Comparison of ENCODE assay signal across 26 mouse cellular contexts in genomic region chr7:16204791-16205190, GRCm38 (mm10). TPM values are rescaled to one million over a fixed set of nuclear protein-coding genes. Genes with fewer than 3 reads are reported as not detected.
A peak's percentile ranks its signal among the peaks of the same experiment; 100 is the strongest.
DNase-seq lines count a peak whose midpoint lies in the region; ATAC-seq and TF ChIP-seq lines count a peak whose summit lies in the region.
"Had no signal": no experiment of that assay in that cellular context is flagged by ENCODE, and none has a peak within 500 bp of the region (broad histone marks: within the 10 kb centered on the region; RNA-seq: fewer than 3 reads in every experiment).

No protein-coding gene starts in this region.

- H3K27me3 ChIP-seq in megakaryocyte, embryonic 14.5 days (replicated peaks): no peaks in the 10 kb centered on the region
- H3K27me3 ChIP-seq in C2C12 (ENCODE audit: control insufficient read depth, insufficient read depth, insufficient read length): no peaks in the 10 kb centered on the region
- H3K27me3 ChIP-seq: embryonic facial prominence, embryonic 13.5 days; forebrain, embryonic 13.5 days; hindbrain, embryonic 13.5 days; Patski had no signal

- H3K4me3 ChIP-seq in megakaryocyte, embryonic 14.5 days (replicated peaks): peak overlapping the region; percentile 55
- no peak overlapping the region for H3K4me3 ChIP-seq in C2C12 (ENCODE audit: insufficient read depth, poor library complexity, severe bottlenecking)
- no peak overlapping the region for H3K4me3 ChIP-seq in macrophage (ENCODE audit: inconsistent target)
- H3K4me3 ChIP-seq: embryonic facial prominence, embryonic 13.5 days; forebrain, embryonic 13.5 days; gastrocnemius, adult 2 months; hindbrain, embryonic 13.5 days had no signal

- peaks cover 91% of the 10 kb centered on the region for H3K4me1 ChIP-seq in megakaryocyte, embryonic 14.5 days
- H3K4me1 ChIP-seq: embryonic facial prominence, embryonic 13.5 days; forebrain, embryonic 13.5 days; hindbrain, embryonic 13.5 days had no signal

- TF ChIP-seq CTCF in C2C12 (IDR thresholded peaks at IDR 0.05; ENCODE audit: control insufficient read depth, insufficient read depth, insufficient read length): no peak

- no peaks in the 10 kb centered on the region for H3K79me3 ChIP-seq in C2C12 (ENCODE audit: low read depth)

- H3ac ChIP-seq in C2C12 (ENCODE audit: control insufficient read depth, insufficient read length, low read depth): no peak overlapping the region

- intact Hi-C loops in left cerebral cortex, postnatal 10 days (cut with DNase I): no loop called here

- ATAC-seq in megakaryocyte, adult 5-6 weeks (ENCODE audit: poor library complexity, severe bottlenecking): no peak
- ATAC-seq in CD4-positive, CD25-positive, alpha-beta regulatory T cell, adult 4 months: peak; percentile 30
- ATAC-seq: forebrain, embryonic 13.5 days; inflammation-experienced regulatory T-cells, adult 6 months; Patski had no signal

- DNase-seq in left cerebral cortex, postnatal 10 days (ENCODE audit: extremely low spot score in 1 of 2, low spot score in 2 of 2): no peak
- no peak for DNase-seq in embryo, embryonic 10.5 days (ENCODE audit: low spot score)
- DNase-seq: adrenal gland, adult 2 months; cerebellum, adult 18-20 months; cerebellum, postnatal 14 days; embryo, embryonic 11 days; gastrocnemius, adult 2 months; heart, postnatal 36 days; kidney, postnatal 4 days; lung, embryonic 14.5 days; right cerebral cortex, adult 18-20 months; right cerebral cortex, postnatal 4 days; thymus, postnatal 14 days had no signal

- no peaks in the 10 kb centered on the region for H3K9me3 ChIP-seq in megakaryocyte, embryonic 14.5 days
- H3K9me3 ChIP-seq: embryonic facial prominence, embryonic 13.5 days; forebrain, embryonic 13.5 days; G1E; hindbrain, embryonic 13.5 days had no signal

- no peaks in the 10 kb centered on the region for H3K79me2 ChIP-seq in C2C12 (ENCODE audit: control insufficient read depth, insufficient read depth)
- H3K79me2 ChIP-seq in macrophage (ENCODE audit: inconsistent target): no peaks in the 10 kb centered on the region

- peak overlapping the region; percentile 100 for H3K27ac ChIP-seq in macrophage
- H3K27ac ChIP-seq: embryonic facial prominence, embryonic 13.5 days; forebrain, embryonic 13.5 days; gastrocnemius, adult 2 months; hindbrain, embryonic 13.5 days; liver, embryonic 14.5 days had no signal

- 62% methylated on average over 9 of the region's 9 CpGs for WGBS in macrophage (ENCODE audit: missing documents)

- H3K36me3 ChIP-seq in megakaryocyte, embryonic 14.5 days (replicated peaks; ENCODE audit: low read length): peaks cover 82% of the 10 kb centered on the region
- H3K36me3 ChIP-seq in C2C12 (ENCODE audit: control insufficient read depth, insufficient read depth): no peaks in the 10 kb centered on the region
- peaks cover 45% of the 10 kb centered on the region for H3K36me3 ChIP-seq in macrophage (ENCODE audit: inconsistent target)

TF ChIP-seq in C2C12, 6 proteins besides CTCF, POLR2A, EP300 and RAD21:
- TF ChIP-seq FOSL1 (IDR thresholded peaks at IDR 0.05; ENCODE audit: insufficient read depth, low read length, poor library complexity, severe bottlenecking) (no peak), MYOD1 (IDR thresholded peaks at IDR 0.05; ENCODE audit: control insufficient read depth, insufficient read length, low read depth) (peak; percentile 32)

RNA-seq across cellular contexts. Expression of gene Dhx34, which starts 17.0 kb away (rescaled TPM):
- polyA plus RNA-seq in megakaryocyte, embryonic 14.5 days (2012; ENCODE audit: insufficient read depth, low replicate concordance): 29.7 and 75.4 TPM in 2 replicates
- 8.5 and 9.5 TPM in 2 replicates for total RNA-seq in megakaryocyte, adult 5-6 weeks (2015)
- total RNA-seq in megakaryocyte, adult 5-6 weeks (2017): 7.5 and 8.3 TPM in 2 replicates
- polyA plus RNA-seq in C2C12 (2012; fragmentation: generic; extraction: Trizol) (14.4 TPM), macrophage (2018) (11.6 to 20.4 TPM (median 18.5 TPM) in 3 replicates)
- polyA plus RNA-seq in CD4-positive, CD25-positive, alpha-beta regulatory T cell, adult 4 months (2017; shearing (Covaris generic)): 10 to 100 TPM in 1 of 2 experiments, 1 to 10 TPM in 1; 9.3 to 13.7 TPM
- 10 to 100 TPM; 11.2 to 62.8 (median 36.9) TPM for total RNA-seq in macrophage (2018; cell fraction: chromatin; rRNA removed)
- total RNA-seq in macrophage (2018; cell fraction: cytosol; rRNA removed): 10 to 100 TPM; 12.6 to 26.7 (median 21.6) TPM
- 10 to 100 TPM; 12.5 to 46.6 (median 31.2) TPM for total RNA-seq in macrophage (2018; cell fraction: nucleus; rRNA removed)
- total RNA-seq in left cerebral cortex, postnatal 10 days (2021): 10 to 100 TPM; 10.3 to 10.5 TPM

RNA-seq across cellular contexts. Expression of gene Meis3, which starts 29.9 kb away (rescaled TPM):
- 1.4 TPM in 1 of 2 replicates, not detected in the other for polyA plus RNA-seq in megakaryocyte, embryonic 14.5 days (2012; ENCODE audit: insufficient read depth, low replicate concordance)
- total RNA-seq in megakaryocyte, adult 5-6 weeks (2015): 0.89 and 1.9 TPM in 2 replicates
- total RNA-seq in megakaryocyte, adult 5-6 weeks (2017): not detected in 2 replicates
- polyA plus RNA-seq in C2C12 (2012; fragmentation: generic; extraction: Trizol) (4.5 TPM), macrophage (2018) (10.2 to 15.0 TPM (median 11.2 TPM) in 3 replicates)
- polyA plus RNA-seq in CD4-positive, CD25-positive, alpha-beta regulatory T cell, adult 4 months (2017; shearing (Covaris generic)): 10 to 100 TPM; 23.0 to 26.2 TPM
- 10 to 100 TPM; 15.9 to 54.9 (median 34.3) TPM for total RNA-seq in macrophage (2018; cell fraction: chromatin; rRNA removed)
- 10 to 100 TPM in 11 of 26 experiments, 1 to 10 TPM in 15; 8.0 to 13.0 (median 9.9) TPM for total RNA-seq in macrophage (2018; cell fraction: cytosol; rRNA removed)
- 10 to 100 TPM; 11.4 to 34.0 (median 21.0) TPM for total RNA-seq in macrophage (2018; cell fraction: nucleus; rRNA removed)
- total RNA-seq in left cerebral cortex, postnatal 10 days (2021): 10 to 100 TPM; 42.4 to 46.4 TPM

RNA-seq across cellular contexts. Expression of gene C5ar2, which starts 39.2 kb away (rescaled TPM):
- polyA plus RNA-seq in megakaryocyte, embryonic 14.5 days (2012; ENCODE audit: insufficient read depth, low replicate concordance): 0.04 TPM in 1 of 2 replicates, not detected in the other
- 5.7 and 7.4 TPM in 2 replicates for total RNA-seq in megakaryocyte, adult 5-6 weeks (2015)
- total RNA-seq in megakaryocyte, adult 5-6 weeks (2017): 6.9 and 10.7 TPM in 2 replicates
- polyA plus RNA-seq in C2C12 (2012; fragmentation: generic; extraction: Trizol): not detected
- under 1 TPM in 1 of 2 experiments, not detected in 1; 0.15 TPM for polyA plus RNA-seq in CD4-positive, CD25-positive, alpha-beta regulatory T cell, adult 4 months (2017; shearing (Covaris generic))
- total RNA-seq in macrophage (2018; cell fraction: chromatin; rRNA removed): 1 to 10 TPM; 1.3 to 9.4 (median 4.6) TPM
- 1 to 10 TPM; 2.3 to 7.1 (median 4.2) TPM for total RNA-seq in macrophage (2018; cell fraction: cytosol; rRNA removed)
- total RNA-seq in macrophage (2018; cell fraction: nucleus; rRNA removed): 10 to 100 TPM in 8 of 26 experiments, 1 to 10 TPM in 18; 4.5 to 18.7 (median 8.2) TPM
- polyA plus RNA-seq in macrophage (2018): 5.3 to 5.8 TPM (median 5.7 TPM) in 3 replicates
- total RNA-seq in left cerebral cortex, postnatal 10 days (2021): under 1 TPM; 0.53 to 0.79 TPM
- polyA plus RNA-seq: neural tube, embryonic 11.5 days; Patski had no signal

RNA-seq across cellular contexts. Expression of gene C5ar1, which starts 54.5 kb away (rescaled TPM):
- 2.0 and 6.6 TPM in 2 replicates for polyA plus RNA-seq in megakaryocyte, embryonic 14.5 days (2012; ENCODE audit: insufficient read depth, low replicate concordance)
- total RNA-seq in megakaryocyte, adult 5-6 weeks (2015): 49.8 TPM in 2 replicates
- 13.6 and 22.2 TPM in 2 replicates for total RNA-seq in megakaryocyte, adult 5-6 weeks (2017)
- polyA plus RNA-seq in C2C12 (2012; fragmentation: generic; extraction: Trizol): 0.02 TPM
- not detected for polyA plus RNA-seq in CD4-positive, CD25-positive, alpha-beta regulatory T cell, adult 4 months (2017; shearing (Covaris generic))
- total RNA-seq in macrophage (2018; cell fraction: chromatin; rRNA removed): 100 to 1,000 TPM in 11 of 26 experiments, 10 to 100 TPM in 15; 18.9 to 297 (median 75.1) TPM
- total RNA-seq in macrophage (2018; cell fraction: cytosol; rRNA removed): 100 to 1,000 TPM; 105 to 683 (median 289) TPM
- total RNA-seq in macrophage (2018; cell fraction: nucleus; rRNA removed): 100 to 1,000 TPM; 102 to 954 (median 358) TPM
- 254 to 928 TPM (median 285 TPM) in 3 replicates for polyA plus RNA-seq in macrophage (2018)
- under 1 TPM; 0.71 to 0.83 TPM for total RNA-seq in left cerebral cortex, postnatal 10 days (2021)
- polyA plus RNA-seq: G1E, Patski had no signal
